In the genomic region with DNA sequence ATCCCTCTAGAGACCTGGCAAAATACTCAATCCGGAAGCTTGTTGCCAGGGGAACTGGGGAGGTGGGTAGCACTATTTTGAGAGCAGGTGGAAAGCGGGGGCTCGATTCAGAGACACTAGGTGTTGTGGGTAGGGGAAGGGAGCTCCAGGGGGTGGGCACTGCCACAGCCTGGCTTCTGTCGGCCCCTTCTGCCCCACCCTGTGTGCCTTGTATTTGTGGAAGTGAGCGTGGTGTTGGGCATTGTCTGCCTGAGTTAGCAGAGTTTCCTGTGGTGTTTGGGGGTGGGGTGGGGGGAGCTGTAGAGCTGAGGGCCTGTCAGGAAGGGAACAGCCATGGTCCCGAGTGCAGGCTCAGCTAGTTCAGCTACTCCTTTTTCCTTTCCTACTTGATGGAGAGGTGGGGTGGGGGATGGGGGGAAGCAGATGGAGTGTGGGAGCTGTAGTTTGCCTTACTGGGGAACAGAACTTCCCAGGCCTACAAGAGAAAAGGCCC, we compare ENCODE assay signal across 10 mouse cellular contexts. TPM values are rescaled to one million over a fixed set of nuclear protein-coding genes. Genes with fewer than 3 reads are reported as not detected.
DNase-seq lines count a peak whose midpoint lies in the region; ATAC-seq and TF ChIP-seq lines count a peak whose summit lies in the region.
"Had no signal": no experiment of that assay in that cellular context is flagged by ENCODE, and none has a peak within 500 bp of the region (broad histone marks: within the 10 kb centered on the region; RNA-seq: fewer than 3 reads in every experiment).

No protein-coding gene starts in this region.

- H3K27ac ChIP-seq in bone marrow macrophage, adult 2 months (ENCODE audit: insufficient read depth, low read depth, low read length), result peak overlapping the region; percentile 86

- H3K4me1 ChIP-seq in bone marrow macrophage, adult 2 months (ENCODE audit: control insufficient read depth, insufficient read depth, low read length), result peaks cover 54% of the 10 kb centered on the region

- TF ChIP-seq POLR2A in bone marrow macrophage, adult 2 months (IDR thresholded peaks at IDR 0.05; ENCODE audit: borderline replicate concordance, low read depth, low read length), result no peak

- peak; percentile 68 to 76 for DNase-seq in frontal cortex, postnatal 36 days (ENCODE audit: low spot score in 2 of 2)
- DNase-seq in frontal cortex, postnatal 10 days (ENCODE audit: low spot score in 2 of 2), result no peak
- DNase-seq in lung, postnatal 14 days, result peak; percentile 56
- DNase-seq in c-Kit-positive CD71-positive TER-119-positive erythroid progenitor cells, embryonic 14.5 days (ENCODE audit: low spot score), result no peak
- no peak for DNase-seq in testis, postnatal 14 days (ENCODE audit: low spot score)

- TF ChIP-seq CTCF in bone marrow macrophage, adult 2 months (IDR thresholded peaks at IDR 0.05; ENCODE audit: low read depth, low read length), result no peak

- ATAC-seq in hematopoietic stem cell, adult 5-6 weeks (replicated peaks in 1 of 2; ENCODE audit: insufficient read depth in 1 of 2, low FRiP score in 2 of 2, low TSS enrichment in 1 of 2, low read depth in 1 of 2, poor library complexity in 2 of 2, severe bottlenecking in 2 of 2), result peak; percentile 43 to 44
- ATAC-seq in megakaryocyte-erythroid progenitor cell, adult 5-6 weeks (replicated peaks; ENCODE audit: low FRiP score, low TSS enrichment, poor library complexity, severe bottlenecking), result no peak

- H3K4me3 ChIP-seq in bone marrow macrophage, adult 2 months (ENCODE audit: insufficient read depth, low read length), result no peak overlapping the region; the same call in 1 of the 2 replicates
- H3K4me3 ChIP-seq: erythroblast, embryonic 14.5 days had no signal

RNA-seq across cellular contexts. Expression of gene Rxfp4, which starts 22.0 kb away (rescaled TPM):
- polyA plus RNA-seq in bone marrow macrophage, adult 2 months (2012; ENCODE audit: insufficient read depth, insufficient read length, missing spikeins), result not detected in 2 replicates
- not detected in 2 replicates for total RNA-seq in hematopoietic stem cell, adult 5-6 weeks (2017)
- total RNA-seq in megakaryocyte-erythroid progenitor cell, adult 5-6 weeks (2014; fragmentation: Nextera tagmentation), result not detected in 2 replicates
- not detected in 2 replicates for total RNA-seq in megakaryocyte-erythroid progenitor cell, adult 5-6 weeks (2017)
- total RNA-seq: CH12.LX had no signal
- polyA plus RNA-seq: erythroblast, embryonic 14.5 days had no signal

RNA-seq across cellular contexts. Expression of gene Arhgef2, which starts 25.1 kb away (rescaled TPM):
- polyA plus RNA-seq in bone marrow macrophage, adult 2 months (2012; ENCODE audit: insufficient read depth, insufficient read length, missing spikeins), result 140 and 154 TPM in 2 replicates
- 118 and 149 TPM in 2 replicates for total RNA-seq in hematopoietic stem cell, adult 5-6 weeks (2017)
- 94.6 and 96.0 TPM in 2 replicates for total RNA-seq in megakaryocyte-erythroid progenitor cell, adult 5-6 weeks (2014; fragmentation: Nextera tagmentation)
- total RNA-seq in megakaryocyte-erythroid progenitor cell, adult 5-6 weeks (2017), result 41.9 and 75.8 TPM in 2 replicates

RNA-seq across cellular contexts. Expression of gene Khdc4, which starts 54.7 kb away (rescaled TPM):
- 40.7 and 48.4 TPM in 2 replicates for polyA plus RNA-seq in bone marrow macrophage, adult 2 months (2012; ENCODE audit: insufficient read depth, insufficient read length, missing spikeins)
- total RNA-seq in hematopoietic stem cell, adult 5-6 weeks (2017), result 60.0 and 90.2 TPM in 2 replicates
- total RNA-seq in megakaryocyte-erythroid progenitor cell, adult 5-6 weeks (2014; fragmentation: Nextera tagmentation), result 76.1 and 88.6 TPM in 2 replicates
- 32.0 and 53.1 TPM in 2 replicates for total RNA-seq in megakaryocyte-erythroid progenitor cell, adult 5-6 weeks (2017)

RNA-seq across cellular contexts. Expression of gene Ssr2, which starts 55.2 kb away (rescaled TPM):
- polyA plus RNA-seq in bone marrow macrophage, adult 2 months (2012; ENCODE audit: insufficient read depth, insufficient read length, missing spikeins), result 71.3 and 83.2 TPM in 2 replicates
- 106 and 110 TPM in 2 replicates for total RNA-seq in hematopoietic stem cell, adult 5-6 weeks (2017)
- 200 and 308 TPM in 2 replicates for total RNA-seq in megakaryocyte-erythroid progenitor cell, adult 5-6 weeks (2014; fragmentation: Nextera tagmentation)
- 111 and 165 TPM in 2 replicates for total RNA-seq in megakaryocyte-erythroid progenitor cell, adult 5-6 weeks (2017)

Comparison
In these comparisons a context has a peak if more than half of its experiments do, and no peak if none do; other contexts are left out.
1. DNase-seq: peak in frontal cortex, postnatal 36 days (2 of 2) and lung, postnatal 14 days (single experiment); none in frontal cortex, postnatal 10 days (0 of 2), c-Kit-positive CD71-positive TER-119-positive erythroid progenitor cells, embryonic 14.5 days (single experiment) and testis, postnatal 14 days (single experiment).